Mouse (Mus musculus) heart, embryonic 11.5 days (tissue): ENCODE data around the gene Olfr1033. TPM values are rescaled to one million over a fixed set of nuclear protein-coding genes. Genes with fewer than 3 reads are reported as not detected.
A peak's percentile ranks its signal among the peaks of the same experiment; 100 is the strongest.
"Not testable (repeated sequence)": the region's sequence is repeated elsewhere in the genome, so short reads cannot be mapped to it uniquely, and the experiment has no call there.

Experiments
- ATAC-seq: fragments of 200-750 bp; cut with Nextera tagmentation; replicated peaks from 2 replicates; pipeline ENCODE4 v1.8.0; 2017; ENCODE audit warnings: moderate library complexity; ENCODE audit not compliant: insufficient number of reproducible peaks, low FRiP score, low TSS enrichment
- H3K27ac ChIP-seq: fragments of 300-500 bp; sonication (generic); 2 replicates; pipeline ENCODE4 v1.5.1; 2014; ENCODE audit warnings: mild to moderate bottlenecking, low read depth, low read length
- H3K27me3 ChIP-seq: fragments of 300-500 bp; sonication (generic); 2 replicates; pipeline ENCODE4 v1.6.1; 2014; ENCODE audit warnings: mild to moderate bottlenecking, low read length, mixed read lengths; ENCODE audit not compliant: control insufficient read depth, insufficient read depth
- H3K36me3 ChIP-seq: fragments of 300-500 bp; sonication (generic); 2 replicates; pipeline ENCODE4 v1.6.1; 2014; ENCODE audit warnings: mild to moderate bottlenecking, low read length, moderate library complexity, mixed read lengths; ENCODE audit not compliant: control insufficient read depth, insufficient read depth
- H3K4me1 ChIP-seq: fragments of 300-500 bp; sonication (generic); 2 replicates; pipeline ENCODE4 v1.6.1; 2014; ENCODE audit warnings: low read length; ENCODE audit not compliant: control insufficient read depth, insufficient read depth
- H3K4me2 ChIP-seq: fragments of 300-500 bp; sonication (generic); 2 replicates; pipeline ENCODE4 v1.6.1; 2014; ENCODE audit warnings: mild to moderate bottlenecking, moderate library complexity
- H3K4me3 ChIP-seq: fragments of 300-500 bp; sonication (generic); 2 replicates; pipeline ENCODE4 v1.5.1; 2014; ENCODE audit warnings: low read depth, low read length
- H3K9ac ChIP-seq: fragments of 300-500 bp; sonication (generic); 2 replicates; pipeline ENCODE4 v1.6.1; 2014; ENCODE audit warnings: mild to moderate bottlenecking, low read depth, low read length, moderate library complexity
- H3K9me3 ChIP-seq: fragments of 300-500 bp; sonication (generic); replicated peaks from 2 replicates; pipeline ENCODE4 v1.6.1; 2016; ENCODE audit warnings: low read length; ENCODE audit not compliant: control insufficient read depth
- WGBS: fragments of 180-500 bp; shearing (Covaris S2); extraction: QIAGEN DNeasy Blood & Tissue Kit; methylation state at CpG from one replicate; pipeline ENCODE4 v1.1.7; 2014; ENCODE audit not compliant: insufficient replicate concordance; 5-methylcytosine and 5-hydroxymethylcytosine counted together
- polyA plus RNA-seq: library from polyadenylated mRNA; unstranded; fragments of >200 nt; fragmentation: Nextera tagmentation; extraction: Ambion mirVana; gene quantifications from 2 replicates; pipeline ENCODE4 v1.2.1, GENCODE M21; 2014

Gene Olfr1033
- 0.34 TPM in 1 of 2 replicates, not detected in the other for polyA plus RNA-seq

DNA sequence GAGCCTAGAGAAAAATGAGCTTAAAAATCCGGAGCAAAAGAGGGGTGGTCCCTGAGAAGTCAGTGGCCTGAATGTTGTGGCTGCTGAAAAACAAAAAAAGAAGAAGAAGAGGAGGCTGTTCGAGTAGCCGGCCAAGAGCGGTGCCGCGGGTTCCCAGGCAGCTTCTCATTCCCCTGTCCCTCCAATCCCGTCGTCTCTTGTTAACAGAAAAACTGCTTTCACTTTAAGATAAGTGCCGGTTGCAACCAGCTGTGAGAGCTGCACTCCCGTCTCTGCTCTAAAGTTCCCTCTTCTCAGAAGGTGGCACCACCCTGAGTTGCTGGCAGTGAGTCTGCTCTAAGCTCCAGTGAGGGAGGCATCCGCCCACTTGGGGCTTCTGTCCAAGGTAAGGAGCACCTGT lies at the start of gene Olfr1033:
Gene Olfr1033, plus strand, starts transcription at position 228 of the 400 bp plus-strand sequence.
- Histone ChIP-seq H3K4me2 (peak within 1 kb of the TSS; percentile 58), H3K4me3 (peak within 1 kb of the TSS; percentile 36), H3K27ac (0 out of 2 replicates have a peak within 1 kb of the TSS, but pooled peaks have one; percentile 15)
- not testable (repeated sequence) for H3K27me3 ChIP-seq, H3K9ac ChIP-seq, H3K36me3 ChIP-seq, H3K9me3 ChIP-seq, H3K4me1 ChIP-seq, ATAC-seq
- 0% methylated on average over 10 of the region's 11 CpGs for WGBS

DNA sequence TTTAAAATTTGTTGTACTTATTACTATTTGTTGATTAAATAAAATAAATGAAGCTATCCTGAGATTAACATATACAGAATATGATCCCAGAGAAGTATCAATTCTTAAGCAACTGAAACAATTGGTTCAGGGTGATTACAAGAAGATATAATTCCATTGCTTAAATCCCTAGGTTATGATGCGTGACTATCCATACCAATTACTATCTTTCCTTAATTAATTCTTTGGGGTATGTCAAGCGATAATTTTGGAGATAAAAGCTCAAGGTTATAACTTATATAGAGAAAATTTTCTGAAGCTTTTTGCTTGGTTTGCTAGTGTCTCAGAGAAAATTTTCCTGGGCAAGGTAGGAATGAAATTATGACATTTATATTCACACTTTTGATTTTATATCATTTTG lies 46.8 kb upstream of the Olfr1033 start, which contains the start of gene Olfr1029:
Gene Olfr1029, plus strand, starts transcription at position 301 of the 400 bp plus-strand sequence.
- Histone ChIP-seq H3K9ac (no peak within 1 kb of the TSS), H3K4me1 (no peaks in the 10 kb centered on the region), H3K9me3 (no peaks in the 10 kb centered on the region), H3K4me3 (no peak within 1 kb of the TSS), H3K36me3 (no peaks in the 10 kb centered on the region), H3K27me3 (no peaks in the 10 kb centered on the region), H3K4me2 (no peak within 1 kb of the TSS), H3K27ac (no peak within 1 kb of the TSS)
- WGBS, result 76% methylated on average over 2 of the region's 2 CpGs
- no peak for ATAC-seq

DNA sequence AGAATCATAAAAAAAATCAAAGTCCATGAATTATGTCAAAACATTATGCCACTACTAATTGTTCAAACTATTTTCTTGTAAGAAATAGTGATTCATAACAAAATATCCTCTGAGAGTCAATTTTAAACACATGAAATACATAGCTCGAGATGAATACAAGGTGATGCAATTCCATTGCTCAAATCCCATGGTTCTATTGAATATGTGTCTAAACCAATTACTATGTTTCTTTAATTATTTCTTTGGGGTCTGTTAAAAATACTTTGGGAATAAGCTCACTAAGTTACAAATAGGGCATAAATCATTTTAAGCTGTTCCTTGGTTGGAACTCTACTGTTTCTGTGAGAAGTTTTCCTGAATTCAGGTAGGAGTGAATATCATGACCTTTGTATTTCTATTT lies 41.5 kb upstream of the Olfr1033 start, which contains the start of gene Olfr1030:
Gene Olfr1030, plus strand, starts transcription at position 301 of the 400 bp plus-strand sequence.
- no peak within 1 kb of the TSS for H3K4me3 ChIP-seq
- 64% methylated on average over 1 of the region's 1 CpGs for WGBS
- no peak within 1 kb of the TSS for H3K9ac ChIP-seq
- H3K36me3 ChIP-seq, result no peaks in the 10 kb centered on the region
- H3K9me3 ChIP-seq, result no peaks in the 10 kb centered on the region
- ATAC-seq, result no peak
- H3K4me1 ChIP-seq, result no peaks in the 10 kb centered on the region
- H3K27me3 ChIP-seq, result no peaks in the 10 kb centered on the region
- H3K4me2 ChIP-seq, result no peak within 1 kb of the TSS
- H3K27ac ChIP-seq, result no peak within 1 kb of the TSS

DNA sequence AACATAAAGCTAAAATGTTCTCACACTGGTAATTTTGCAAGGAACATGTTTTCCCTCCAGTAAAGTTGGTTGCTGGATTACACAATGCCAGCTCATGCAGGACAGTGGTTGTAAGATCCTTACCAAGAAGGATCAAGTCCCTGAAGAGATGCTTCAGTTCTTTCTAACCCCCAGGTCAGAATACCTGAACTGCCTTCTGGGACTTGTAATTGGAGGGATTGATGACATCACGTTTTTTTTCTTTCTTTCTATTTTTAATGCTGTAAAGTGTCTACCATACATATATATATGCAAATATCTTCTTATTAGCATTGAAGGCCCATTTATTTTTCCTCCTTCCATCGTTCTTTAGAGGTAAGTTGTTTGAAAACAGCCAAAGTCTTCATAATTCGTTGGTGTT lies 30.4 kb upstream of the Olfr1033 start, which contains the start of gene Olfr1031:
Gene Olfr1031, plus strand, starts transcription at position 301 of the 400 bp plus-strand sequence.
- no peaks in the 10 kb centered on the region for H3K27me3 ChIP-seq
- H3K9me3 ChIP-seq, result no peaks in the 10 kb centered on the region
- no peaks in the 10 kb centered on the region for H3K4me1 ChIP-seq
- no peak within 1 kb of the TSS for H3K9ac ChIP-seq
- H3K4me2 ChIP-seq, result no peak within 1 kb of the TSS
- H3K4me3 ChIP-seq, result no peak within 1 kb of the TSS
- 53% methylated on average over 3 of the region's 3 CpGs for WGBS
- no peak within 1 kb of the TSS for H3K27ac ChIP-seq
- ATAC-seq, result no peak
- no peaks in the 10 kb centered on the region for H3K36me3 ChIP-seq

DNA sequence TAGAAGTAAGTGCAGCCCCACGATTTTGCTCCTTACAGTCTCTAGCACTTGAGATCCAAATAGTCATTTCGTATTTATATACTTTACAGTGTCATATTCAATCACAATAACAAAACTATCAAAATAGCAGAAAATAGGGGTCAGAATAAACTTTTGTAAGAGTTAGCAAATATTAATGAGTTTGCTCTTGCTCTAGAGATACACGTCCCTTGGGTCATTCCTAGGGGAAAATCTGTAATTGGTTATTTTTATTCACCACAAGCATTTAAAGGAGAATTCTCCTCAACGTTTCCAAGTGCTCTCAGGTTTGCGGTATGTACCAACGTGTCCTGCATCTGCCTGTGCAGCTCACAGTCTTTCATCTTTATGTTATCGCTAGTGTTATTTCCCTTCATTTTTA lies 15.2 kb upstream of the Olfr1033 start, which contains the start of gene Olfr1032:
Gene Olfr1032, plus strand, starts transcription at position 301 of the 400 bp plus-strand sequence.
- no peak within 1 kb of the TSS for H3K4me3 ChIP-seq
- H3K27me3 ChIP-seq, result no peaks in the 10 kb centered on the region
- H3K27ac ChIP-seq, result no peak within 1 kb of the TSS
- H3K36me3 ChIP-seq, result no peaks in the 10 kb centered on the region
- no peaks in the 10 kb centered on the region for H3K9me3 ChIP-seq
- H3K9ac ChIP-seq, result no peak within 1 kb of the TSS
- H3K4me1 ChIP-seq, result no peaks in the 10 kb centered on the region
- ATAC-seq, result no peak
- H3K4me2 ChIP-seq, result no peak within 1 kb of the TSS
- 79% methylated on average over 7 of the region's 7 CpGs for WGBS

DNA sequence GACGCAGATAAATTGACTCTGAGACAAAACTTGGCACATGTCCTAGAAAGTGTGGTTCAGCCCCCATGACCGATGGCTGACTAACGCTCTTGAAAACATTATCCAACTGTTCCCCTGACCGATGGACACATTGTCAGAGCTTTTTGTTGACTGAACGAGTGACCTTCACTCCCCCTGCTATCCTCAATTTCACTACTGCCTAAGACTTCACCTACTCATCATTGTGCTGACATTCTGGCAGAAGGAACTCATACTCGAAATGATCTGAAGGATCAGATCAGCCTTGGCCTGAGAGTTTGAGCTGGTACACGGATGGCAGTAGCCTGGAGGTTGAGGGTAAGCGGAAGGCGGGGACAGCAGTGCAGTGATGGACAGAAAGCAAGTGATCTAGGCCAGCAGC lies 1.1 kb downstream of the Olfr1033 start:
- not testable (repeated sequence) for ATAC-seq, H3K4me3 ChIP-seq, H3K27me3 ChIP-seq, H3K4me1 ChIP-seq, H3K4me2 ChIP-seq, H3K9ac ChIP-seq, H3K36me3 ChIP-seq, H3K27ac ChIP-seq, H3K9me3 ChIP-seq
- 24% methylated on average over 2 of the region's 9 CpGs for WGBS

DNA sequence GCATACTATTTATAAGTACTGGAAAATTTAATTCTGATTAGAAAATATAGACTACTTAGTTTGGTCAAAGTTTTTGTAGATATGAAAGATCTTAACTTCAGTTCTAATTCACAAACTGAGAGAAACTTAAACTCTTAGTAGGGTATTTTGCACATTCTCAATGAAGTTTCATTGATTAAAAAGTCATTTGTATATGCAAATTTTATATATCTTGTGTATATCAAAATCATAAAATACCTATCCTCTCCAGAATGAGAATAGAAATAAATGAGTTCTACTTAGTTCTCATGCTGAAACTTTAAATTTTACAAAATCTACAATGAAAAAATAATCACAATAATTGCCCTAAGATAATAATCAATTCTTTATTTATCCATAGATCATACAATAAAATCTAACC lies 25.1 kb downstream of the Olfr1033 start, which contains the start of gene Olfr1034:
Gene Olfr1034, plus strand, starts transcription at position 301 of the 400 bp plus-strand sequence.
- Histone ChIP-seq H3K9me3 (no peaks in the 10 kb centered on the region), H3K4me1 (no peaks in the 10 kb centered on the region), H3K36me3 (no peaks in the 10 kb centered on the region), H3K27me3 (no peaks in the 10 kb centered on the region), H3K4me3 (no peak within 1 kb of the TSS), H3K4me2 (no peak within 1 kb of the TSS), H3K27ac (no peak within 1 kb of the TSS), H3K9ac (no peak within 1 kb of the TSS)
- no peak for ATAC-seq

DNA sequence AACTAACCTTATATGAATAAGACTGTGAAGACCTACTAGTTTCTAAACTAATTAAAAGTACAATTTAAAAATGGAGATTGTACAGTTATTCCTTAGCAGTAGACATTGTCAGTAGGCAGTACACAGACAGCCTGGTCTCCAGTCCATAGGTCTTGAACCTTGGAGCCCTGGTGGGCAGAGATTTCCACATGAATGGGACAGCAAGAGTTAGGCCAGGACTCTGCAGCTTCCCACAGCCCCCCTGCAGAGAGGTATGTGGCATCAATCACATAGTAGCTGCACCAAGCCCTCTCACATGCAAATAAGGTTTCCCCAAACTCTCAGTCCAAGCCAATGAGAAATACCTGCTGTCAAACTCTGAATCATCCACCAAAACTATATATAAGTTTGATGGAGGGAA lies 30.3 kb downstream of the Olfr1033 start:
- H3K27me3 ChIP-seq, H3K9me3 ChIP-seq, H3K36me3 ChIP-seq, H3K27ac ChIP-seq, H3K4me1 ChIP-seq, ATAC-seq, H3K4me3 ChIP-seq, H3K4me2 ChIP-seq, H3K9ac ChIP-seq: not testable (repeated sequence)

DNA sequence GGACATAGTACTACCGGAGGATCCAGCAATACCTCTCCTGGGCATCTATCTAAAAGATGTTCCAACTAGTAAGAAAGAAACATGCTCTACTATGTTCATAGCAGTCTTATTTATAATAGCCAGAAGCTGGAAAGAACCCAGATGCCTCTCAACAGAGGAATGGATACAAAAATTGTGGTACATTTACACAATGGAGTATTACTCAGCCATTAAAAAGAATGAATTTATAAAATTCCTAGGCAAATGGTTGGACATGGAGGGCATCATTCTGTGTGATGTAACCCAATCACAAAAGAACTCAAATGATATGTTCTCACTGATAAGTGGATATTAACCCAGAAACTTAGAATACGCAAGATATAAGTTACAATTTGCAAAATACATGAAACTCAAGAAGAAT lies 43.3 kb downstream of the Olfr1033 start:
- H3K9ac ChIP-seq, H3K36me3 ChIP-seq, H3K9me3 ChIP-seq, H3K27me3 ChIP-seq, H3K4me1 ChIP-seq, H3K4me3 ChIP-seq, ATAC-seq, H3K27ac ChIP-seq, H3K4me2 ChIP-seq: not testable (repeated sequence)
- 88% methylated on average over 2 of the region's 2 CpGs for WGBS
